Mouse (Mus musculus) testis, adult 2 months (tissue): ENCODE measurements around the gene Hc.

Experiments
- CTCF ChIP-seq: fragments of 200-500 bp; IDR thresholded peaks from 2 replicates; pipeline ENCODE4 v1.5.1; 2012; ENCODE audit warnings: low read depth, mild to moderate bottlenecking, inconsistent platforms, low read length, moderate library complexity; ENCODE audit not compliant: control insufficient read depth, insufficient read depth, insufficient replicate concordance
- POLR2A ChIP-seq: fragments of 200-500 bp; IDR thresholded peaks from 2 replicates; pipeline ENCODE4 v1.6.1; 2012; ENCODE audit warnings: low read depth, mild to moderate bottlenecking, inconsistent platforms, low read length, moderate library complexity; ENCODE audit not compliant: control insufficient read depth

GRCm38 (mm10) chr2:34961481-34962036, 99.7 kb downstream of the Hc start, which contains the start of gene Traf1:
- TF ChIP-seq POLR2A (no peak), CTCF (no peak)
